Mouse (Mus musculus): Measurements from ENCODE around the gene Rpgrip1l. TPM values are rescaled to one million over a fixed set of nuclear protein-coding genes. Genes with fewer than 3 reads are reported as not detected.

Rpgrip1l gene
- total and polyA plus RNA-seq, 3 experiments, result 2.1 to 5.0 (median 3.8) TPM

DNA sequence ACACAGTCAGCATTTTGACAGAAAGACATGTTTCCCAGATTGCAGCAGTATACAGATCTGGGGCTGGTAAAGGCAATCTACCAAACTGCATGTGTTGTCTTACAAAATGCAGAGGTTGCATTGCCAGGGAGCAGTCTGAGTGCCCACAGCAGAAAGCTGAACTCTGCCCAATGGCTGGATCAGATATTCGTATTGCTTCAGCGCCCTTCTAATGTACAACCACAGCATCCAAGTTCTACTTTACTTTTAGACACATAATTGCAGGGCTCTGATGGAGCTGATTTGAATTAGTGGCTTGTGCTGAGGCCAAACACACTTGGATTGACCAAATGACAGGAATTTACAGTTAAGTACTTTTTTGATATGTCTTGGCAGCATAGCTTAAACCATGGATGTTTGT, 91.2 kb downstream of the Rpgrip1l start:
- in situ Hi-C loops (cut with MboI; ENCODE audit: low pct_ligation_motif_present, low pct_unique_long_range_greater_than_20kb, low sequenced_read_pairs), result no loop called here
- H3K9me3 ChIP-seq (replicated peaks; ENCODE audit: low read length), result no peaks in the 10 kb centered on the region
- H3K27ac ChIP-seq (ENCODE audit: insufficient read depth, low read depth), result no peak overlapping the region
- TF ChIP-seq JUN (IDR thresholded peaks at IDR 0.05; ENCODE audit: insufficient read depth, low read depth, low read length), result no peak
- no peak for TF ChIP-seq USF1 (IDR thresholded peaks at IDR 0.05; ENCODE audit: low read depth, low read length)
- TF ChIP-seq E2F4 (IDR thresholded peaks at IDR 0.05; ENCODE audit: insufficient replicate concordance, low read depth, low read length), result no peak
- TF ChIP-seq GABPA (IDR thresholded peaks at IDR 0.05; ENCODE audit: insufficient replicate concordance, low read depth, low read length), result no peak
- no peak for TF ChIP-seq CTCF (conservative IDR thresholded peaks at IDR 0.05 in 1 of 2, IDR thresholded peaks at IDR 0.05 in 1 of 2; ENCODE audit: low read depth in 2 of 2, low read length in 2 of 2)
- no peak for TF ChIP-seq ZMIZ1 (IDR thresholded peaks at IDR 0.05; ENCODE audit: low read depth, low read length)
- TF ChIP-seq POLR2AphosphoS2 (IDR thresholded peaks at IDR 0.05; ENCODE audit: low read depth, low read length), result no peak
- TF ChIP-seq MEF2A (IDR thresholded peaks at IDR 0.05; ENCODE audit: borderline replicate concordance, low read depth, low read length), result no peak
- no peak for TF ChIP-seq USF2 (conservative IDR thresholded peaks at IDR 0.05; ENCODE audit: low read depth, low read length)
- no peak for TF ChIP-seq IRF4 (IDR thresholded peaks at IDR 0.05; ENCODE audit: low read depth, low read length)
- no peak for TF ChIP-seq MAX (IDR thresholded peaks at IDR 0.05; ENCODE audit: low read length)
- no peak for TF ChIP-seq TBP (conservative IDR thresholded peaks at IDR 0.05; ENCODE audit: low read depth, low read length)
- no peak for TF ChIP-seq KAT2A (IDR thresholded peaks at IDR 0.05; ENCODE audit: insufficient replicate concordance, low read length)
- no peak for TF ChIP-seq MAFK (IDR thresholded peaks at IDR 0.05; ENCODE audit: insufficient replicate concordance, low read length)
- no peak for TF ChIP-seq ZC3H11A (IDR thresholded peaks at IDR 0.05; ENCODE audit: low read depth, low read length)
- no peak for TF ChIP-seq ZNF384 (IDR thresholded peaks at IDR 0.05; ENCODE audit: low read depth, low read length)
- no peak for TF ChIP-seq ZKSCAN1 (IDR thresholded peaks at IDR 0.05; ENCODE audit: borderline replicate concordance, low read depth, low read length)
- TF ChIP-seq MYC (IDR thresholded peaks at IDR 0.05; ENCODE audit: low read depth, low read length), result no peak
- no peak for TF ChIP-seq CHD2 (IDR thresholded peaks at IDR 0.05; ENCODE audit: low read length)
- H3K4me2 ChIP-seq (ENCODE audit: insufficient read depth, low read depth, poor library complexity, severe bottlenecking), result no peak overlapping the region
- H3K36me3 ChIP-seq (replicated peaks in 1 of 2; ENCODE audit: control insufficient read depth in 1 of 2, insufficient read depth in 1 of 2, low read length in 1 of 2), result peaks cover 0 to 17% of the 10 kb centered on the region in 2 experiments
- no peak overlapping the region for H3K4me3 ChIP-seq (replicated peaks in 1 of 3; ENCODE audit: low read depth in 2 of 3, low read length in 2 of 3, poor library complexity in 1 of 3)
- no peaks in the 10 kb centered on the region for H3K27me3 ChIP-seq (replicated peaks)
- H3K4me1 ChIP-seq (ENCODE audit: control insufficient read depth in 1 of 2, insufficient read depth in 2 of 2), result no peaks in the 10 kb centered on the region
- H3K79me2 ChIP-seq (replicated peaks; ENCODE audit: control insufficient read depth, extremely low read depth, insufficient read depth, poor library complexity, severe bottlenecking), result no peaks in the 10 kb centered on the region
- DNase-seq (ENCODE audit: extremely low read depth), result no peak
- dilution Hi-C loops (cut with MboI; ENCODE audit: extremely low pct_ligation_motif_present, extremely low pct_unique_long_range_greater_than_20kb, low sequenced_read_pairs), result no loop called here
- H3K9ac ChIP-seq (ENCODE audit: insufficient read depth, low read depth), result no peak overlapping the region

DNA sequence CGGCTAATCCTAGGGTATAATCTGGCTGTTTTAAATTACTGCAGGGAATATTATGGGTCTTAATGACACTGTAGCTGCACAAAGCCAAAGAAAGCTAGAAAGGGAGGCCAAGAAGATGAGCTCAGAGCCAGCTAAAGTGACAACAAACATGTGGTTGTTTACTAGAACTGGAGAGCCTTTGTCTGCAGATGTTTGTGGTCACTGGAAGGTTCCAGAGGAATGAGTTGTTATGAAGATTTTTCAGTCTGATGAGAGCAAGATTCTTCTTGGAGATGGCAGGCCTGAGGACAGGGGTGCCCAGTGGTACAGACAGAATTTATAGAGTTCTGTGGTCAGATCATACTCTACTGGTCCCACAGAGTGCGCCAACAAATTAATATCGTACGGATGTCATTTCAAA, 94.8 kb downstream of the Rpgrip1l start:
- Histone ChIP-seq H3K4me2 (ENCODE audit: insufficient read depth, low read depth, poor library complexity, severe bottlenecking) (no peak overlapping the region), H3K9me3 (replicated peaks; ENCODE audit: low read length) (no peaks in the 10 kb centered on the region), H3K27ac (ENCODE audit: insufficient read depth, low read depth) (no peak overlapping the region), H3K27me3 (replicated peaks) (no peaks in the 10 kb centered on the region), H3K4me3 (replicated peaks in 1 of 3; ENCODE audit: low read depth in 2 of 3, low read length in 2 of 3, poor library complexity in 1 of 3) (no peak overlapping the region), H3K79me2 (replicated peaks; ENCODE audit: control insufficient read depth, extremely low read depth, insufficient read depth, poor library complexity, severe bottlenecking) (no peaks in the 10 kb centered on the region), H3K36me3 (replicated peaks in 1 of 2; ENCODE audit: control insufficient read depth in 1 of 2, insufficient read depth in 1 of 2, low read length in 1 of 2) (peaks cover 0 to 5% of the 10 kb centered on the region in 2 experiments), H3K4me1 (ENCODE audit: control insufficient read depth in 1 of 2, insufficient read depth in 2 of 2) (peaks cover 0 to 4% of the 10 kb centered on the region in 2 experiments; a peak in 1 of 4 replicates), H3K9ac (ENCODE audit: insufficient read depth, low read depth) (no peak overlapping the region)
- in situ Hi-C loops (cut with MboI; ENCODE audit: low pct_ligation_motif_present, low pct_unique_long_range_greater_than_20kb, low sequenced_read_pairs) (no loop called here), dilution Hi-C loops (cut with MboI; ENCODE audit: extremely low pct_ligation_motif_present, extremely low pct_unique_long_range_greater_than_20kb, low sequenced_read_pairs) (no loop called here)
- no peak for DNase-seq (ENCODE audit: extremely low read depth)
- TF ChIP-seq E2F4 (IDR thresholded peaks at IDR 0.05; ENCODE audit: insufficient replicate concordance, low read depth, low read length), result no peak
- TF ChIP-seq CHD1 (IDR thresholded peaks at IDR 0.05; ENCODE audit: low read depth, low read length), result no peak
- no peak for TF ChIP-seq POLR2A (IDR thresholded peaks at IDR 0.05; ENCODE audit: low read depth, low read length)
- TF ChIP-seq SIN3A (IDR thresholded peaks at IDR 0.05; ENCODE audit: low read length), result no peak
- TF ChIP-seq JUND (conservative IDR thresholded peaks at IDR 0.05; ENCODE audit: low read depth, low read length), result no peak
- no peak for TF ChIP-seq ETS1 (conservative IDR thresholded peaks at IDR 0.05; ENCODE audit: low read depth, low read length)
- TF ChIP-seq MAFK (IDR thresholded peaks at IDR 0.05; ENCODE audit: insufficient replicate concordance, low read length), result no peak
- TF ChIP-seq NRF1 (IDR thresholded peaks at IDR 0.05; ENCODE audit: low read depth, low read length), result no peak
- no peak for TF ChIP-seq RAD21 (IDR thresholded peaks at IDR 0.05; ENCODE audit: low read depth, low read length)
- TF ChIP-seq MYC (IDR thresholded peaks at IDR 0.05; ENCODE audit: low read depth, low read length), result no peak
- TF ChIP-seq CTCF (conservative IDR thresholded peaks at IDR 0.05 in 1 of 2, IDR thresholded peaks at IDR 0.05 in 1 of 2; ENCODE audit: low read depth in 2 of 2, low read length in 2 of 2), result no peak
- TF ChIP-seq POLR2AphosphoS2 (IDR thresholded peaks at IDR 0.05; ENCODE audit: low read depth, low read length), result no peak
- no peak for TF ChIP-seq ZC3H11A (IDR thresholded peaks at IDR 0.05; ENCODE audit: low read depth, low read length)
- TF ChIP-seq MAZ (IDR thresholded peaks at IDR 0.05; ENCODE audit: low read depth, low read length), result no peak
- no peak for TF ChIP-seq USF2 (conservative IDR thresholded peaks at IDR 0.05; ENCODE audit: low read depth, low read length)
- TF ChIP-seq MXI1 (IDR thresholded peaks at IDR 0.05; ENCODE audit: low read depth, low read length), result no peak
- no peak for TF ChIP-seq ZNF384 (IDR thresholded peaks at IDR 0.05; ENCODE audit: low read depth, low read length)
- no peak for TF ChIP-seq IRF4 (IDR thresholded peaks at IDR 0.05; ENCODE audit: low read depth, low read length)
- TF ChIP-seq NELFE (IDR thresholded peaks at IDR 0.05; ENCODE audit: low read depth, low read length), result no peak

Data from CH12.LX (cell line).